Mouse (Mus musculus) heart, adult 2 months (tissue): ENCODE data around the gene 9530003J23Rik.

Experiments
- CTCF ChIP-seq: fragments of 200-600 bp; IDR thresholded peaks from 2 replicates; pipeline ENCODE4 v1.8.1; 2022; ENCODE audit warnings: antibody characterized with exemption, mild to moderate bottlenecking, moderate library complexity
- POLR2A ChIP-seq: fragments of 200-500 bp; IDR thresholded peaks from 2 replicates; pipeline ENCODE4 v1.6.1; 2011; ENCODE audit warnings: mild to moderate bottlenecking, low read depth, low read length, control low read depth; ENCODE audit not compliant: insufficient read depth

DNA sequence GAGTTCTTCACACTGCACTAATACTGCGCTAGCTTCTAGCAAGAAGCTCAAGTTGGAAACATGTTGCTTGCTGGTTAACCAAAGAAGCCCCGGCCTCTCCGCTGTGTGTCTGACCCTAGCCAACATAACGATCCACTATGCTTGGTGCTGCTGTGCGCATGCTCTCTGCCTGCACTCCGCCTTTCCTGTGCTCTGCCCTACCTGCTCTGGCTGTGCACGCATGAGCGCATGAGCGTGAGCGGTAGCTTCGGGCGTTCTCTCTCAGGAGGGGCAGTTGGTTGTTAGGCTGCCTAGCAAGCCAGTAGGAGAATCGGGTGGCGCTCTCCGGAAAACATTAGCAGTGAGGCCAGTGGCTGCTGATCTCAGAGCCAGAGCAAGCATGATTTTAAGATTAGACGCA, 8.7 kb downstream of the 9530003J23Rik start:
- TF ChIP-seq CTCF (no peak), POLR2A (no peak)
